Mouse (Mus musculus): ENCODE measurements at regions not wholly inside any gene's neighbourhood (a gene's known extent, or its start where the extent isn't known, plus 50 kb on each side); places are given as distances from the start of the nearest gene placed in this dataset.
"Not testable (repeated sequence)": the region's sequence is repeated elsewhere in the genome, so short reads cannot be mapped to it uniquely, and the experiment has no call there.

DNA sequence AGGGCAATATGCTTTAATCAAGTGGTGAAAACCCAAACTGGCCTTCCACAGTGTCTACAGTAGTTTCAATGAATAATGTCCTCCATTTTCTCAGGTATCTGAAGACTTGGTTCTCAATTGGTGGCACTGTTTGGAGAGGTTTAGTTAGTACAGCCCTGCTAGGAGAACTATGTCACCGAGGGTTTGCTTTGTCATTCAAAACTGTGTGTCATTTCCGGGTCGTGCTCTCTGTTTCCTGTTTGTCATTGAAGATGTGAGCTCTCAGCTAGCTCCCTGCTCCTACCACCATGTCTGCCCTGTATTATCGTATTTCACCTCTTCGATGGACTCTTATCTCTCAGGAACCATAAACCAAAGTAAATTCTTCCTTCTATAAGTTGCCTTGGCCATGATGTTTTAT, 79.3 kb upstream of the Creb5 start:
- H3K9ac ChIP-seq (ENCODE audit: low read depth, low read length): no peak overlapping the region

DNA sequence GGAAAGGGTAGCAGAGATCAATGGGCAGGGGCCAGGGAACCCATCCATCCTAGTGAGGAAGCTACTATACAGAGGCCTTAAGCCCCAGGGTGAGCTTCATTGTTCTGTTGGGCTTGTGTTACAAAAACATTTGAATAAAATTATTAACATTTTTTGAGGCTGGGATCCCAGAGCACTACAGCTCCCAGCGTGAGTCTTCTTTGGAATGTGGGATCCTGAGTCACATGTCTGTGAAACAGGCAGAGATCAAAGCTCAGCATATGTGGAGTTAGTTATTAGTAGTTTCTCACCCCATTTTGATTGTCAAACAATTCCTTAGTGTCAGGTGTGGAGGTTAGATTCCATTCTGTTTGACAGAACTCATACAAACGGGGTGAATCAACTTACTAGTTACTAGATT, 79.7 kb upstream of the Creb5 start:
- H3K4me3 ChIP-seq: no peak overlapping the region
- intact Hi-C loops (cut with DNase I): no loop called here
- no peaks in the 10 kb centered on the region for H3K27me3 ChIP-seq (ENCODE audit: control insufficient read depth, insufficient read depth, low read length)
- DNase-seq: no peak
- WGBS: 79% methylated on average over 2 of the region's 2 CpGs
- no peak for TF ChIP-seq EP300 (IDR thresholded peaks at IDR 0.05; ENCODE audit: insufficient read depth, low read depth, low read length)
- TF ChIP-seq CTCF (IDR thresholded peaks at IDR 0.05): no peak
- no peak for TF ChIP-seq POLR2A (IDR thresholded peaks at IDR 0.05; ENCODE audit: insufficient read depth, low read depth, low read length)
- H3K36me3 ChIP-seq (ENCODE audit: control insufficient read depth, insufficient read depth, low read length): no peaks in the 10 kb centered on the region
- no peaks in the 10 kb centered on the region for H3K79me2 ChIP-seq (replicated peaks; ENCODE audit: control insufficient read depth, insufficient read depth, low read length)
- H3K4me1 ChIP-seq (ENCODE audit: control insufficient read depth, insufficient read depth, low read length): no peaks in the 10 kb centered on the region; the same call in 1 of the 2 replicates
- no peak overlapping the region for H3K27ac ChIP-seq
- H3K9ac ChIP-seq (ENCODE audit: low read depth, low read length): no peak overlapping the region

More for the DNA sequence above, 79.3 kb upstream of the Creb5 start:
- 52% methylated on average over 5 of the region's 5 CpGs for WGBS
- no peak for TF ChIP-seq CTCF (IDR thresholded peaks at IDR 0.05)
- TF ChIP-seq POLR2A (IDR thresholded peaks at IDR 0.05; ENCODE audit: insufficient read depth, low read depth, low read length): no peak
- TF ChIP-seq EP300 (IDR thresholded peaks at IDR 0.05; ENCODE audit: insufficient read depth, low read depth, low read length): no peak
- no peak for DNase-seq
- no peaks in the 10 kb centered on the region for H3K36me3 ChIP-seq (ENCODE audit: control insufficient read depth, insufficient read depth, low read length)
- no peak overlapping the region for H3K4me3 ChIP-seq
- H3K4me1 ChIP-seq (ENCODE audit: control insufficient read depth, insufficient read depth, low read length): no peaks in the 10 kb centered on the region; the same call in 1 of the 2 replicates
- intact Hi-C loops (cut with DNase I): no loop called here
- H3K27me3 ChIP-seq (ENCODE audit: control insufficient read depth, insufficient read depth, low read length): no peaks in the 10 kb centered on the region
- no peaks in the 10 kb centered on the region for H3K79me2 ChIP-seq (replicated peaks; ENCODE audit: control insufficient read depth, insufficient read depth, low read length)
- H3K27ac ChIP-seq: no peak overlapping the region

DNA sequence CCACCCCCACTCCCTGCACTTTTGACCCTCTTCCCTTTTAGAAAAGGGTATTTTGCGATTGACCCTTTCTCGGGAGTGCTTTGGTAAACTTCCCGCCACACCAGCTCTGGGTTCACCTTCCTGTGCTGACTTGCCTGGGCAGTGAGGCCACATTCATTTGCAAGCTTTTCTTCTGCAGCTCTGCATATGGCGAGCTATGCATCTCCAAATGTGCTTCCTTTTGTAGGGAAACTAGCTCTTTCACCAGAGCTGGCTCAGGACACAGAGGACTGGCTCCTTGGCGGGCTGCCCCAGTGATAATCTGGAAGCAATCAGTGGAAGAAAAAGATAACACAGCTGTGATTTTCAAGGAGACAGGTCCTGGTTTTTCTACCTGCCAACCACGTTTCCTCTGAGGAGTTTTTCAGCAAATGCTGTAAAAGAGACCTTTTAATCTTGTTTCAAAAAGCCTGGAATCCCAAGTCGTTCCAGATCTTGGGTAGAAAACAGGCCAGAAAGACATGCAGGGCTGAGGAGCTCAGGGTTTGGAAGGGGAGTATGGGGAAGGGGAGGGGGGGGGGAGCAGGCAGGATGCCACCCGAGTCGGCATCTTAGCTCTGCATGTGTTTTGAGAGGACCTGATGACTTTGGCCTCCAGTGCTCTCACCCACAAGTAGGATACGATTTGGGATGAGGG, 85.7 kb upstream of the Creb5 start:
- 37% methylated on average over 10 of the region's 10 CpGs for WGBS
- H3K27ac ChIP-seq: no peak overlapping the region
- H3K9ac ChIP-seq (ENCODE audit: low read depth, low read length): no peak overlapping the region
- no peak for TF ChIP-seq POLR2A (IDR thresholded peaks at IDR 0.05; ENCODE audit: insufficient read depth, low read depth, low read length)
- no peak for TF ChIP-seq EP300 (IDR thresholded peaks at IDR 0.05; ENCODE audit: insufficient read depth, low read depth, low read length)
- no peaks in the 10 kb centered on the region for H3K27me3 ChIP-seq (ENCODE audit: control insufficient read depth, insufficient read depth, low read length)
- H3K4me1 ChIP-seq (ENCODE audit: control insufficient read depth, insufficient read depth, low read length): no peaks in the 10 kb centered on the region
- no peaks in the 10 kb centered on the region for H3K36me3 ChIP-seq (ENCODE audit: control insufficient read depth, insufficient read depth, low read length)
- no peaks in the 10 kb centered on the region; the same call in 1 of the 2 replicates for H3K79me2 ChIP-seq (replicated peaks; ENCODE audit: control insufficient read depth, insufficient read depth, low read length)
- no peak for DNase-seq
- no peak overlapping the region for H3K4me3 ChIP-seq
- intact Hi-C loops (cut with DNase I): no loop called here

DNA sequence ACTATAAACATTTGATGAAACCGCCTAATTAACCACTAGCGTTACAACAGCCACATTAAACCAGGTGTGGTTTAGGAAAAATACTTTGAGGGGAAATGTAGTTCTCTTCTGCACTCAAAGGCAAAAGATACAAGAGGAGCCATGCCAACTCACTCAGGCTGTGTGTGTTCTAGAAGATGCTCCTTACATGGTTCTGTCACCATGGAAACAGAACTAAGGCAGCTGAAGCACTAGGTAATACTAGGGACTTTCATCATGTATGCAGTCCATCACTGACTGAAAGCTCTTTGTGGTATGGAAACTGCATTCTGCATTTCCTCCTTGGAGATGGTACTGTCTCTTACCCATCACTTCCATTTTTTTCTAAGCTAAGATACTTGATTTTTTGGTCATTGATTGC, 87.6 kb upstream of the Creb5 start:
- intact Hi-C loops (cut with DNase I): no loop called here
- no peaks in the 10 kb centered on the region for H3K36me3 ChIP-seq (ENCODE audit: control insufficient read depth, insufficient read depth, low read length)
- no peak overlapping the region for H3K9ac ChIP-seq (ENCODE audit: low read depth, low read length)
- H3K79me2 ChIP-seq (replicated peaks; ENCODE audit: control insufficient read depth, insufficient read depth, low read length): no peaks in the 10 kb centered on the region; the same call in 1 of the 2 replicates
- TF ChIP-seq CTCF (IDR thresholded peaks at IDR 0.05) (no peak), POLR2A (IDR thresholded peaks at IDR 0.05; ENCODE audit: insufficient read depth, low read depth, low read length) (no peak), EP300 (IDR thresholded peaks at IDR 0.05; ENCODE audit: insufficient read depth, low read depth, low read length) (no peak)
- no peak overlapping the region for H3K4me3 ChIP-seq
- 97% methylated on average over 2 of the region's 2 CpGs for WGBS
- no peak overlapping the region for H3K27ac ChIP-seq
- no peaks in the 10 kb centered on the region for H3K4me1 ChIP-seq (ENCODE audit: control insufficient read depth, insufficient read depth, low read length)
- no peak for DNase-seq
- H3K27me3 ChIP-seq (ENCODE audit: control insufficient read depth, insufficient read depth, low read length): no peaks in the 10 kb centered on the region

DNA sequence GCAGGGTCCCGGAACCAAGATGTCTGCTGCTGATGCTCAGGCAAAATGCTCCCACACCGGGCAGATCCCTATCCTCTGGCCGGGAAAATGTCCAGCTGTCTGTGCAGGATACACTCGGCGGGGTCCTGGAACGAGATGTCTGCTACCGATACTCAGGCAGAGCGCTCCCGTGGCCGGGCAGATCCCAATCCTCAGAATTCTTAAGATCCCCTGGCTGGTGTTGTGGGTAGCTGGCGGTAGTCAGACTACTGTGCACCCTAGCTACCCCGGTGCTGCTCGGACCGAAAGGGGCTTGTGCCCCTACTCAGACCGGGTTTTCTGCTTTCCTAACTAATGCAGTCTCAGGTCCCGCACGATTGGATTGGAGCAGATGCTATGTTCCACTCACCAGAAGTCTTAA, 104.9 kb upstream of the Creb5 start:
- H3K4me1 ChIP-seq (ENCODE audit: control insufficient read depth, insufficient read depth, low read length); H3K79me2 ChIP-seq (replicated peaks; ENCODE audit: control insufficient read depth, insufficient read depth, low read length); H3K9ac ChIP-seq (ENCODE audit: low read depth, low read length); H3K4me3 ChIP-seq; H3K27ac ChIP-seq; H3K27me3 ChIP-seq (ENCODE audit: control insufficient read depth, insufficient read depth, low read length); intact Hi-C loops (cut with DNase I); DNase-seq; H3K36me3 ChIP-seq (ENCODE audit: control insufficient read depth, insufficient read depth, low read length): not testable (repeated sequence)
- 92% methylated on average over 17 of the region's 17 CpGs for WGBS

DNA sequence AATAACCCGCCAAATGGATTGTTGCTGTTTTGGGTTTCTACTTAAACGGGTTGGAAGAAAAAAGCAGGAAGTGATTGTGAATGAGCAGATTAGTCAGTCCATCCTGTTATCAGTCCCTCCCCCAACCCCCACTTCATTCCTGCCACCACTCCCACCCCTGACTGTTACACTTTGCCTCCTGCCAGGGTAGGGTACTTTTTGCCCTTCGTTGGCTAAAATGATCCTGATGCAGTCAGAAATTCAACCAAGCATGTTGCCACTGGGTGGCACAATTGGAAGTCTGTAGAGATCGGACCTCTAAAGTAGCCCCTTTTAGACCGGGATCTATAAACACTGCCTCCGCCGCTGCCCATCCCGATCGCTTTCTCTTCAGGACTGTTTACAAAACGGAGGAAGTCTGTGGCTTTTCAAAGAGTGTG, 96.0 kb upstream of the Jazf1 start:
- intact Hi-C loops (cut with DNase I): loop anchor here (10.0 kb wide), 1 partner anchor 560 kb away; no protein-coding TSS in a partner anchor
- peak in 1 of 2 experiments; percentile 10 for DNase-seq
- Histone ChIP-seq H3K4me3 (no peak overlapping the region), H3K79me2 (replicated peaks; ENCODE audit: control insufficient read depth, insufficient read depth, low read length) (no peaks in the 10 kb centered on the region), H3K27me3 (ENCODE audit: control insufficient read depth, insufficient read depth, low read length) (0 out of 2 replicates have a peak, but pooled peaks cover 1% of the 10 kb centered on the region), H3K27ac (no peak overlapping the region), H3K4me1 (ENCODE audit: control insufficient read depth, insufficient read depth, low read length) (no peaks in the 10 kb centered on the region), H3K36me3 (ENCODE audit: control insufficient read depth, insufficient read depth, low read length) (no peaks in the 10 kb centered on the region), H3K9ac (ENCODE audit: low read depth, low read length) (no peak overlapping the region)
- TF ChIP-seq CTCF (IDR thresholded peaks at IDR 0.05) (peak; percentile 48), EP300 (IDR thresholded peaks at IDR 0.05; ENCODE audit: insufficient read depth, low read depth, low read length) (no peak)
- 8% methylated on average over 10 of the region's 10 CpGs for WGBS
